Mouse (Mus musculus): Measurements from ENCODE around the gene Cd180.

Cd180 gene

GRCm38 (mm10) chr13:102667401-102667800 lies 26.0 kb upstream of the Cd180 start:
- no peak for TF ChIP-seq GATA4 (IDR thresholded peaks at IDR 0.05; ENCODE audit: insufficient replicate concordance, low read length)

- TF ChIP-seq GATA4 (IDR thresholded peaks at IDR 0.05; ENCODE audit: insufficient replicate concordance, low read length) = no peak
Measured at GRCm38 (mm10) chr13:102667842-102668241, 25.5 kb upstream of the Cd180 start.

GRCm38 (mm10) chr13:102668933-102669332 lies 24.4 kb upstream of the Cd180 start:
- TF ChIP-seq GATA4 (IDR thresholded peaks at IDR 0.05; ENCODE audit: insufficient replicate concordance, low read length) = no peak

- no peak for TF ChIP-seq GATA4 (IDR thresholded peaks at IDR 0.05; ENCODE audit: insufficient replicate concordance, low read length)
Measured at GRCm38 (mm10) chr13:102669522-102670256, 23.7 kb upstream of the Cd180 start.

- TF ChIP-seq GATA4 (IDR thresholded peaks at IDR 0.05; ENCODE audit: insufficient replicate concordance, low read length) = no peak
Measured at GRCm38 (mm10) chr13:102670503-102670902, 22.9 kb upstream of the Cd180 start.

GRCm38 (mm10) chr13:102674083-102674482 lies 19.3 kb upstream of the Cd180 start:
- no peak for TF ChIP-seq GATA4 (IDR thresholded peaks at IDR 0.05; ENCODE audit: insufficient replicate concordance, low read length)

- TF ChIP-seq GATA4 (IDR thresholded peaks at IDR 0.05; ENCODE audit: insufficient replicate concordance, low read length) = no peak
Measured at GRCm38 (mm10) chr13:102678482-102678881, 14.9 kb upstream of the Cd180 start.

- TF ChIP-seq GATA4 (IDR thresholded peaks at IDR 0.05; ENCODE audit: insufficient replicate concordance, low read length) = no peak
Measured at GRCm38 (mm10) chr13:102684890-102685289, 8.5 kb upstream of the Cd180 start.

GRCm38 (mm10) chr13:102688121-102688520 lies 5.2 kb upstream of the Cd180 start:
- no peak for TF ChIP-seq GATA4 (IDR thresholded peaks at IDR 0.05; ENCODE audit: insufficient replicate concordance, low read length)

GRCm38 (mm10) chr13:102689201-102690090 lies 3.9 kb upstream of the Cd180 start:
- no peak for TF ChIP-seq GATA4 (IDR thresholded peaks at IDR 0.05; ENCODE audit: insufficient replicate concordance, low read length)

- no peak for TF ChIP-seq GATA4 (IDR thresholded peaks at IDR 0.05; ENCODE audit: insufficient replicate concordance, low read length)
Measured at GRCm38 (mm10) chr13:102690184-102690583, 3.2 kb upstream of the Cd180 start.

- no peak for TF ChIP-seq GATA4 (IDR thresholded peaks at IDR 0.05; ENCODE audit: insufficient replicate concordance, low read length)
Measured at GRCm38 (mm10) chr13:102691408-102692150, 1.8 kb upstream of the Cd180 start.

- no peak for TF ChIP-seq GATA4 (IDR thresholded peaks at IDR 0.05; ENCODE audit: insufficient replicate concordance, low read length)
Measured at GRCm38 (mm10) chr13:102694154-102694553, 796 bp downstream of the Cd180 start.

GRCm38 (mm10) chr13:102695121-102695905 lies 2.0 kb downstream of the Cd180 start:
- no peak for TF ChIP-seq GATA4 (IDR thresholded peaks at IDR 0.05; ENCODE audit: insufficient replicate concordance, low read length)

- TF ChIP-seq GATA4 (IDR thresholded peaks at IDR 0.05; ENCODE audit: insufficient replicate concordance, low read length) = no peak
Measured at GRCm38 (mm10) chr13:102698335-102698734, 5.0 kb downstream of the Cd180 start.

Data from liver, adult (tissue).